In genomic region chr2:60839498-60839897, GRCm38 (mm10) we compare ENCODE assay signal across 21 mouse cellular contexts.
DNase-seq lines count a peak whose midpoint lies in the region; ATAC-seq and TF ChIP-seq lines count a peak whose summit lies in the region.
"Had no signal": no experiment of that assay in that cellular context is flagged by ENCODE, and none has a peak within 500 bp of the region (broad histone marks: within the 10 kb centered on the region; RNA-seq: fewer than 3 reads in every experiment).

No protein-coding gene starts in this region.

- TF ChIP-seq POLR2A in lung, adult 2 months (IDR thresholded peaks at IDR 0.05; ENCODE audit: borderline replicate concordance, extremely low read depth, low read depth, low read length): no peak

- no peak overlapping the region for H3K4me2 ChIP-seq in heart, embryonic 12.5 days
- no peak overlapping the region for H3K4me2 ChIP-seq in lung, postnatal 0 days (replicated peaks; ENCODE audit: low read depth, low read length)
- H3K4me2 ChIP-seq: embryonic facial prominence, embryonic 12.5 days; embryonic facial prominence, embryonic 15.5 days; hindbrain, embryonic 14.5 days had no signal

- no peak for DNase-seq in heart, adult 11 months
- DNase-seq in lung, postnatal 0 days (ENCODE audit: low spot score): no peak
- DNase-seq in lung, adult 2 months: no peak
- no peak for DNase-seq in cerebellum, adult 11-12 months
- DNase-seq: adrenal gland, postnatal 25 days; cerebellum, adult 2 months; cerebellum, adult 9-11 months; cerebellum, postnatal 25 days; forebrain, postnatal 0 days; gastrocnemius, postnatal 25 days had no signal

- WGBS in heart, embryonic 12.5 days: 65% methylated on average over 4 of the region's 4 CpGs
- WGBS in lung, postnatal 0 days: 70% methylated on average over 4 of the region's 4 CpGs
- WGBS in lung, adult 2 months: 69% methylated on average over 4 of the region's 4 CpGs

- H3K4me1 ChIP-seq in heart, embryonic 12.5 days (replicated peaks): peaks cover 53% of the 10 kb centered on the region
- H3K4me1 ChIP-seq in lung, postnatal 0 days (ENCODE audit: insufficient read depth, low read depth, low read length): peaks cover 33% of the 10 kb centered on the region; the same call in 1 of the 2 replicates
- peaks cover 50% of the 10 kb centered on the region for H3K4me1 ChIP-seq in lung, adult 2 months (ENCODE audit: control insufficient read depth, insufficient read depth, low read length)
- peaks cover 31% of the 10 kb centered on the region for H3K4me1 ChIP-seq in brown adipose tissue, adult 24 weeks (ENCODE audit: control insufficient read depth, insufficient read depth, insufficient read length, low read length)

- no peak for ATAC-seq in heart, embryonic 12.5 days (ENCODE audit: insufficient number of reproducible peaks, low FRiP score)
- ATAC-seq in lung, postnatal 0 days: no peak
- ATAC-seq: activated CD4-positive, CD25-positive, alpha-beta regulatory T cell, adult 4 months; CD4-positive, CD25-positive, alpha-beta regulatory T cell, adult 4 months; forebrain, embryonic 14.5 days; forebrain, postnatal 0 days; hindbrain, postnatal 0 days; inflammation-experienced regulatory T-cells, adult 6 months; intestine, embryonic 16.5 days had no signal

- H3K9ac ChIP-seq in heart, embryonic 12.5 days: no peak overlapping the region
- H3K9ac ChIP-seq in lung, postnatal 0 days (replicated peaks; ENCODE audit: low read depth): no peak overlapping the region
- H3K9ac ChIP-seq: embryonic facial prominence, embryonic 12.5 days; embryonic facial prominence, embryonic 15.5 days; forebrain, postnatal 0 days; hindbrain, embryonic 14.5 days had no signal

- H3K27me3 ChIP-seq in heart, embryonic 12.5 days (replicated peaks): no peaks in the 10 kb centered on the region
- H3K27me3 ChIP-seq in lung, postnatal 0 days (replicated peaks; ENCODE audit: insufficient read depth, low read length): no peaks in the 10 kb centered on the region
- H3K27me3 ChIP-seq: embryonic facial prominence, embryonic 12.5 days; embryonic facial prominence, embryonic 15.5 days had no signal

- H3K27ac ChIP-seq in heart, embryonic 12.5 days (ENCODE audit: poor library complexity, severe bottlenecking): peak overlapping the region; percentile 38; the same call in 1 of the 2 replicates
- H3K27ac ChIP-seq in lung, postnatal 0 days (ENCODE audit: low read length): 0 out of 2 replicates have a peak overlapping the region, but pooled peaks have one; percentile 22
- peak overlapping the region; percentile 85 for H3K27ac ChIP-seq in brown adipose tissue, adult 24 weeks (replicated peaks; ENCODE audit: low read depth, low read length)
- H3K27ac ChIP-seq: embryonic facial prominence, embryonic 12.5 days; embryonic facial prominence, embryonic 15.5 days; hindbrain, embryonic 14.5 days; hindbrain, postnatal 0 days had no signal

- TF ChIP-seq EP300 in lung, postnatal 0 days (IDR thresholded peaks at IDR 0.05): no peak

- no peaks in the 10 kb centered on the region for H3K9me3 ChIP-seq in heart, embryonic 12.5 days (replicated peaks)
- H3K9me3 ChIP-seq in lung, postnatal 0 days (ENCODE audit: low read length): no peaks in the 10 kb centered on the region
- H3K9me3 ChIP-seq: embryonic facial prominence, embryonic 12.5 days; embryonic facial prominence, embryonic 15.5 days had no signal

- H3K4me3 ChIP-seq in heart, embryonic 12.5 days: no peak overlapping the region
- H3K4me3 ChIP-seq in lung, postnatal 0 days (ENCODE audit: low read depth, low read length): no peak overlapping the region
- no peak overlapping the region for H3K4me3 ChIP-seq in lung, adult 2 months (replicated peaks; ENCODE audit: extremely low read depth, low read depth, low read length)
- no peak overlapping the region for H3K4me3 ChIP-seq in brown adipose tissue, adult 24 weeks (ENCODE audit: insufficient read depth, low read depth, low read length)
- H3K4me3 ChIP-seq: embryonic facial prominence, embryonic 12.5 days; embryonic facial prominence, embryonic 15.5 days had no signal

- no peak for TF ChIP-seq CTCF in lung, postnatal 0 days (IDR thresholded peaks at IDR 0.05)
- no peak for TF ChIP-seq CTCF in lung, adult 2 months (IDR thresholded peaks at IDR 0.05; ENCODE audit: insufficient read depth, low read length)

- H3K36me3 ChIP-seq in heart, embryonic 12.5 days: peaks cover 16% of the 10 kb centered on the region
- peaks cover 9% of the 10 kb centered on the region; the same call in 1 of the 2 replicates for H3K36me3 ChIP-seq in lung, postnatal 0 days (ENCODE audit: insufficient read depth, low read length)

Comparison
In these comparisons a context has a peak if more than half of its experiments do, and no peak if none do; other contexts are left out.
1. H3K27ac ChIP-seq: peak in every context shown above with its lines; median percentile 85 in brown adipose tissue, adult 24 weeks; 38 in heart, embryonic 12.5 days; 22 in lung, postnatal 0 days.